In genomic region chr6:138041865-138042264, GRCm38 (mm10) we compare ENCODE assay signal across 35 mouse cellular contexts. TPM values are rescaled to one million over a fixed set of nuclear protein-coding genes. Genes with fewer than 3 reads are reported as not detected.
"Had no signal": no experiment of that assay in that cellular context is flagged by ENCODE, and none has a peak within 500 bp of the region (broad histone marks: within the 10 kb centered on the region; RNA-seq: fewer than 3 reads in every experiment).

No protein-coding gene starts in this region.

- H3K36me3 ChIP-seq: heart, embryonic 10.5 days; heart, embryonic 12.5 days; hindbrain, embryonic 10.5 days; hindbrain, embryonic 12.5 days; intestine, embryonic 15.5 days; kidney, embryonic 15.5 days; limb, embryonic 10.5 days; limb, embryonic 12.5 days; liver, embryonic 12.5 days had no signal

- DNase-seq: gastrocnemius, adult 2 months; gastrocnemius, postnatal 10 days; gastrocnemius, postnatal 25 days; heart, adult 18-20 months; heart, postnatal 14 days; heart, postnatal 36 days; kidney, adult 2 months; kidney, adult 9 months; kidney, postnatal 14 days; kidney, postnatal 36 days; layer of hippocampus, adult 9-11 months; liver had no signal

- H3K4me2 ChIP-seq: heart, embryonic 12.5 days; hindbrain, embryonic 12.5 days; hindbrain, embryonic 14.5 days; intestine, embryonic 15.5 days; kidney, embryonic 15.5 days; limb, embryonic 12.5 days; liver, embryonic 12.5 days had no signal

- H3K9ac ChIP-seq: heart, embryonic 12.5 days; hindbrain, embryonic 12.5 days; hindbrain, embryonic 14.5 days; intestine, embryonic 15.5 days; kidney, embryonic 15.5 days; limb, embryonic 12.5 days; liver, embryonic 12.5 days; liver, embryonic 14.5 days had no signal

- H3K4me3 ChIP-seq: gastrocnemius, adult 2 months; heart, embryonic 10.5 days; heart, embryonic 12.5 days; hindbrain, embryonic 10.5 days; hindbrain, embryonic 12.5 days; intestine, embryonic 15.5 days; kidney, embryonic 15.5 days; left cerebral cortex, adult 2 months; limb, embryonic 10.5 days; limb, embryonic 12.5 days; liver, embryonic 12.5 days had no signal

- H3K9me3 ChIP-seq: heart, embryonic 10.5 days; intestine, embryonic 15.5 days; kidney, embryonic 15.5 days; limb, embryonic 10.5 days had no signal

- ATAC-seq: hindbrain, embryonic 16.5 days; inflammation-experienced regulatory T-cells, adult 6 months; intestine, embryonic 15.5 days; intestine, postnatal 0 days; liver, embryonic 12.5 days had no signal

- H3K27ac ChIP-seq: gastrocnemius, adult 2 months; heart, embryonic 10.5 days; hindbrain, embryonic 10.5 days; hindbrain, embryonic 12.5 days; hindbrain, embryonic 14.5 days; intestine, embryonic 15.5 days; kidney, embryonic 15.5 days; kidney, postnatal 0 days; left cerebral cortex, adult 2 months; limb, embryonic 10.5 days; limb, embryonic 12.5 days; liver, embryonic 12.5 days; liver, embryonic 14.5 days had no signal

- H3K27me3 ChIP-seq: heart, embryonic 12.5 days; hindbrain, embryonic 12.5 days; intestine, embryonic 15.5 days; kidney, embryonic 15.5 days; limb, embryonic 12.5 days; liver, embryonic 12.5 days had no signal

- H3K4me1 ChIP-seq: heart, embryonic 10.5 days; heart, embryonic 12.5 days; hindbrain, embryonic 10.5 days; hindbrain, embryonic 12.5 days; intestine, embryonic 15.5 days; kidney, embryonic 15.5 days; limb, embryonic 10.5 days; limb, embryonic 12.5 days; liver, embryonic 12.5 days had no signal

RNA-seq across cellular contexts. Expression of gene Slc15a5, which starts 37.9 kb away (rescaled TPM):
- total RNA-seq: gastrocnemius, postnatal 10 days; gastrocnemius, postnatal 4 days; heart, adult 8-10 months; heart, postnatal 14 days; heart, postnatal 36 days; layer of hippocampus, adult 18-20 months; layer of hippocampus, adult 8-10 months; left cerebral cortex, postnatal 36 days had no signal
- polyA plus RNA-seq: heart, embryonic 10.5 days; heart, embryonic 12.5 days; heart, embryonic 16.5 days; hindbrain, embryonic 10.5 days; hindbrain, embryonic 12.5 days; hindbrain, embryonic 14.5 days; hindbrain, embryonic 16.5 days; inflammation-experienced regulatory T-cells, adult 6 months; intestine, embryonic 15.5 days; kidney, adult 2 months; kidney, embryonic 15.5 days; large intestine, adult 2 months; limb, embryonic 10.5 days; limb, embryonic 12.5 days; liver, embryonic 12.5 days; liver, embryonic 14.5 days had no signal
